Mouse (Mus musculus): Measurements from ENCODE around the gene Tex38. TPM values are rescaled to one million over a fixed set of nuclear protein-coding genes. Genes with fewer than 3 reads are reported as not detected.

The Tex38 gene
- polyA plus RNA-seq (2011; ENCODE audit: insufficient read depth, insufficient read length, low read depth, missing spikeins) = not detected in 2 replicates

DNA sequence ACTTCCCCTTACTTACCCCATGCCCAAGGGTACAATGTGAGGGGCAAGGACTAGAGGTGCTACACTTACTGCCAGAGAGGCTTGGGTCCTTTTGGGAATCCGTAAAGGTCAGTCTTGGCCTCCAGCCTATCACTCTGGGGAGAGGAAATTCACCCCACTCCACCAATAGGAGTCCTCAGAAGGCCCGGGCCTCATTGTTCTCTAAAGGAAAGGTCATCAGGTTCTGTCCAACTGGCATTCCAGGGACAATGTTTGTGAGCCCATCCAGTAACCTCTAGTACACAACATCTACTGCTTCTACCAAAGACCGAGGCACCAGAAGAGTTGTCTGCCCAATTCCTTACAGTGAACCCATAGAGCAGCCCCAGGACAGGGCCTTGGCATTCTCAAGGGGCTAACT, at the start of gene Tex38:
Gene Tex38 (minus strand): TSS at position 101 of the 400 bp plus-strand sequence.
- Histone ChIP-seq H3K27ac (ENCODE audit: insufficient read depth, low read length) (no peak within 1 kb of the TSS), H3K9ac (ENCODE audit: low read depth, poor library complexity, severe bottlenecking) (no peak within 1 kb of the TSS), H3K9me3 (replicated peaks; ENCODE audit: control insufficient read depth, insufficient read depth, low read length, poor library complexity, severe bottlenecking) (no peaks in the 10 kb centered on the region), H3K4me3 (ENCODE audit: low read depth, low read length) (no peak within 1 kb of the TSS), H3K27me3 (ENCODE audit: control insufficient read depth, insufficient read depth, low read length, poor library complexity, severe bottlenecking) (no peaks in the 10 kb centered on the region), H3K4me1 (ENCODE audit: control insufficient read depth, insufficient read depth, low read length) (peaks cover 2% of the 10 kb centered on the region), H3K36me3 (ENCODE audit: control insufficient read depth, insufficient read depth, low read length, poor library complexity, severe bottlenecking) (no peaks in the 10 kb centered on the region)
- TF ChIP-seq POLR2A (IDR thresholded peaks at IDR 0.05; ENCODE audit: insufficient read depth, low read length) (no peak), EP300 (IDR thresholded peaks at IDR 0.05; ENCODE audit: insufficient read depth, low read depth, low read length) (no peak), CTCF (IDR thresholded peaks at IDR 0.05; ENCODE audit: low read depth, low read length) (no peak)

DNA sequence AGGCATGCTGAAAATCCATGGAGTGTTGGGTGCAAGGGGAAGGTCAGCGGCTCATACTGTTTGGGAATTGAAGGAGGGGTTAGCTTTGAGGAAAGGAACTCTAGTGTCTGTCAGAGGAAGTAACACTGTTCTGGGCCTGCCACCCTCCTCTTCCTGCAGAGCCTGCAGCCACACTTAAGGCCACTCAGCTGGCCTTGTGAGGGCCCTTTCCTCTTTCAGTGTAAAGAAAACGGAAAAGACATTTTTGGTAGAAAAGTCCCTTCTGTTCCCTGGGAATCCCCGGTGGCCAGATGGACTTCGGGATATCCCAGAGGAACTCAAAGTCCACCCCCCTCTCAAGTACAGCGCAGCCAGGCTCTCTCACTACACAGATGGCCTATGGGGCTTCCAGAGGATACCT, 49.7 kb upstream of the Tex38 start:
- Histone ChIP-seq H3K9ac (ENCODE audit: low read depth, poor library complexity, severe bottlenecking) (peak overlapping the region; percentile 4; the same call in 1 of the 2 replicates), H3K36me3 (ENCODE audit: control insufficient read depth, insufficient read depth, low read length, poor library complexity, severe bottlenecking) (peaks cover 3% of the 10 kb centered on the region; the same call in 1 of the 2 replicates), H3K4me3 (ENCODE audit: low read depth, low read length) (no peak overlapping the region), H3K27ac (ENCODE audit: insufficient read depth, low read length) (peak overlapping the region; percentile 56; the same call in 1 of the 2 replicates), H3K27me3 (ENCODE audit: control insufficient read depth, insufficient read depth, low read length, poor library complexity, severe bottlenecking) (no peaks in the 10 kb centered on the region), H3K4me1 (ENCODE audit: control insufficient read depth, insufficient read depth, low read length) (peaks cover 4% of the 10 kb centered on the region), H3K9me3 (replicated peaks; ENCODE audit: control insufficient read depth, insufficient read depth, low read length, poor library complexity, severe bottlenecking) (no peaks in the 10 kb centered on the region)
- TF ChIP-seq CTCF (IDR thresholded peaks at IDR 0.05; ENCODE audit: low read depth, low read length) (no peak), POLR2A (IDR thresholded peaks at IDR 0.05; ENCODE audit: insufficient read depth, low read length) (no peak), EP300 (IDR thresholded peaks at IDR 0.05; ENCODE audit: insufficient read depth, low read depth, low read length) (no peak)

- H3K9me3 ChIP-seq (replicated peaks; ENCODE audit: control insufficient read depth, insufficient read depth, low read length, poor library complexity, severe bottlenecking) = no peaks in the 10 kb centered on the region
- H3K4me1 ChIP-seq (ENCODE audit: control insufficient read depth, insufficient read depth, low read length) = peaks cover 4% of the 10 kb centered on the region
- H3K9ac ChIP-seq (ENCODE audit: low read depth, poor library complexity, severe bottlenecking) = 0 out of 2 replicates have a peak overlapping the region, but pooled peaks have one; percentile 78
- no peaks in the 10 kb centered on the region for H3K27me3 ChIP-seq (ENCODE audit: control insufficient read depth, insufficient read depth, low read length, poor library complexity, severe bottlenecking)
- no peak for TF ChIP-seq POLR2A (IDR thresholded peaks at IDR 0.05; ENCODE audit: insufficient read depth, low read length)
- no peak for TF ChIP-seq EP300 (IDR thresholded peaks at IDR 0.05; ENCODE audit: insufficient read depth, low read depth, low read length)
- no peak for TF ChIP-seq CTCF (IDR thresholded peaks at IDR 0.05; ENCODE audit: low read depth, low read length)
- H3K36me3 ChIP-seq (ENCODE audit: control insufficient read depth, insufficient read depth, low read length, poor library complexity, severe bottlenecking) = no peaks in the 10 kb centered on the region
- peak overlapping the region; percentile 78 for H3K4me3 ChIP-seq (ENCODE audit: low read depth, low read length)
- no peak overlapping the region for H3K27ac ChIP-seq (ENCODE audit: insufficient read depth, low read length)
These were observed 47.7 kb upstream of the Tex38 start for GRCm38 (mm10) chr4:115828572-115828902.

DNA sequence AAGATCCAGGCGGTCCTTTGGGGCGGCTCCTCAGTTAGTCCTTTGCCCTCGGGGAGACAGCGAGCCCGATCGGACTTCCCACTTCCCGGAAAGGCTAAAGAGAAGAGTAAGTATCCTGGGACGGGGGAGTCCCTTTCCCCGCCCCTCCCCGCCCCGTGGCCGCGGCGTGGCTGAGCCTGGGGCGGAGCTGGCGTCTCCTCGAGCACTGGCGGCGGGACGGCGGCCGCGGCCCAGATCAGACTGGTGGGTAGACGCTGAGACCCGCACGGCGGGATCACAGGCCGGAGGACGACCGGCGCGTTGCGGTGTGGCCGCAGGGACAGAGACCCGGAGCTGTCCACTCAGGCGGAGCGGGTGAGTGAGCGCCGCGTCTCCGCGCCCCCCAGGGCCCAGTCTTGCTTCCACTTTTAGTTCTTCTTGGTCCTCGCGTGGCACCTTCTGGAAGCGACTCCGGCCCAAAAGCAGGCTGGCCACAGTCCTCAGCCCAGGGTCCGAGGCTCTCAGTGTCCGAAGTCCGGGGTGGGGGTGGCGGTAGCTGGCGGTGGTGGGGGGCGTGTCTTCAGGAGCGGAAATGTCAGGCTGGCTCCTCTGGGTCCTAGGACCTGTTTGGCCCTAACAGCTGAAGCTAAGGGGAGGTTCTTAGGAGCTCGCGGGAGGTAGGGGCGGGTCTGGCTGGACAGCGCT, 47.2 kb upstream of the Tex38 start, which contains the start of gene Mob3c:
Gene Mob3c (plus strand): TSS at position 205 of the 684 bp plus-strand sequence.
- no peaks in the 10 kb centered on the region for H3K9me3 ChIP-seq (replicated peaks; ENCODE audit: control insufficient read depth, insufficient read depth, low read length, poor library complexity, severe bottlenecking)
- H3K27me3 ChIP-seq (ENCODE audit: control insufficient read depth, insufficient read depth, low read length, poor library complexity, severe bottlenecking) = no peaks in the 10 kb centered on the region
- H3K4me3 ChIP-seq (ENCODE audit: low read depth, low read length) = peak within 1 kb of the TSS; percentile 78
- no peak within 1 kb of the TSS for H3K27ac ChIP-seq (ENCODE audit: insufficient read depth, low read length)
- H3K36me3 ChIP-seq (ENCODE audit: control insufficient read depth, insufficient read depth, low read length, poor library complexity, severe bottlenecking) = no peaks in the 10 kb centered on the region
- peak within 1 kb of the TSS; percentile 78 for H3K9ac ChIP-seq (ENCODE audit: low read depth, poor library complexity, severe bottlenecking)
- H3K4me1 ChIP-seq (ENCODE audit: control insufficient read depth, insufficient read depth, low read length) = peaks cover 4% of the 10 kb centered on the region
- TF ChIP-seq EP300 (IDR thresholded peaks at IDR 0.05; ENCODE audit: insufficient read depth, low read depth, low read length) = 0 out of 2 replicates have a peak, but pooled peaks have one; percentile 25
- TF ChIP-seq POLR2A (IDR thresholded peaks at IDR 0.05; ENCODE audit: insufficient read depth, low read length) = no peak

GRCm38 (mm10) chr4:115827535-115827887, 46.7 kb upstream of the Tex38 start:
- H3K27ac ChIP-seq (ENCODE audit: insufficient read depth, low read length) = no peak overlapping the region

DNA sequence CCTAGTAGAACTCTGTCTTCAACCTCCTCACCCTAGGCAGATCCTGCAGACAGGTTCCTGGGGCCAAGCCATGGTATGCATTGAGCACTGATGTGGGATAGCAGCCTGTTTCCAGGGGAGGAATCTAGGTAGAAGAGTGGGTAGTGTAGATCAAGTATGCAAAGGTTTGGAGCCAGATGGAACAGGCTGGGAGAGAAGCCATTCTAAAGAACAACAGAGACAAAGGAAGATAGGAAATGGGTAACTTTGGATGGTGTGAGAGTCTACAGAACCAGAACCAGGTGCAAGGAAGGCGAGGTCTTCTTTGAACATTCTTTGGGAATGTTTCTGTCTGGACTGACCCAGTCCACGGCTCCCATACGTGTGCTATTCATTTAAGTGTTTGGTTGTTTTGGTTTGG, 46.2 kb upstream of the Tex38 start:
- Histone ChIP-seq H3K4me1 (ENCODE audit: control insufficient read depth, insufficient read depth, low read length) (peaks cover 4% of the 10 kb centered on the region), H3K27ac (ENCODE audit: insufficient read depth, low read length) (no peak overlapping the region), H3K36me3 (ENCODE audit: control insufficient read depth, insufficient read depth, low read length, poor library complexity, severe bottlenecking) (no peaks in the 10 kb centered on the region), H3K27me3 (ENCODE audit: control insufficient read depth, insufficient read depth, low read length, poor library complexity, severe bottlenecking) (no peaks in the 10 kb centered on the region), H3K9ac (ENCODE audit: low read depth, poor library complexity, severe bottlenecking) (0 out of 2 replicates have a peak overlapping the region, but pooled peaks have one; percentile 78), H3K4me3 (ENCODE audit: low read depth, low read length) (no peak overlapping the region), H3K9me3 (replicated peaks; ENCODE audit: control insufficient read depth, insufficient read depth, low read length, poor library complexity, severe bottlenecking) (no peaks in the 10 kb centered on the region)
- TF ChIP-seq CTCF (IDR thresholded peaks at IDR 0.05; ENCODE audit: low read depth, low read length) (no peak), POLR2A (IDR thresholded peaks at IDR 0.05; ENCODE audit: insufficient read depth, low read length) (no peak), EP300 (IDR thresholded peaks at IDR 0.05; ENCODE audit: insufficient read depth, low read depth, low read length) (no peak)

More at GRCm38 (mm10) chr4:115827535-115827887, 46.7 kb upstream of the Tex38 start:
- TF ChIP-seq CTCF (IDR thresholded peaks at IDR 0.05; ENCODE audit: low read depth, low read length) (no peak), EP300 (IDR thresholded peaks at IDR 0.05; ENCODE audit: insufficient read depth, low read depth, low read length) (no peak)
- H3K9me3 ChIP-seq (replicated peaks; ENCODE audit: control insufficient read depth, insufficient read depth, low read length, poor library complexity, severe bottlenecking) = no peaks in the 10 kb centered on the region
- peak overlapping the region; percentile 78 for H3K4me3 ChIP-seq (ENCODE audit: low read depth, low read length)
- peak overlapping the region; percentile 78 for H3K9ac ChIP-seq (ENCODE audit: low read depth, poor library complexity, severe bottlenecking)
- H3K4me1 ChIP-seq (ENCODE audit: control insufficient read depth, insufficient read depth, low read length) = peaks cover 4% of the 10 kb centered on the region
- no peaks in the 10 kb centered on the region for H3K36me3 ChIP-seq (ENCODE audit: control insufficient read depth, insufficient read depth, low read length, poor library complexity, severe bottlenecking)
- no peaks in the 10 kb centered on the region for H3K27me3 ChIP-seq (ENCODE audit: control insufficient read depth, insufficient read depth, low read length, poor library complexity, severe bottlenecking)
